In the genomic region with DNA sequence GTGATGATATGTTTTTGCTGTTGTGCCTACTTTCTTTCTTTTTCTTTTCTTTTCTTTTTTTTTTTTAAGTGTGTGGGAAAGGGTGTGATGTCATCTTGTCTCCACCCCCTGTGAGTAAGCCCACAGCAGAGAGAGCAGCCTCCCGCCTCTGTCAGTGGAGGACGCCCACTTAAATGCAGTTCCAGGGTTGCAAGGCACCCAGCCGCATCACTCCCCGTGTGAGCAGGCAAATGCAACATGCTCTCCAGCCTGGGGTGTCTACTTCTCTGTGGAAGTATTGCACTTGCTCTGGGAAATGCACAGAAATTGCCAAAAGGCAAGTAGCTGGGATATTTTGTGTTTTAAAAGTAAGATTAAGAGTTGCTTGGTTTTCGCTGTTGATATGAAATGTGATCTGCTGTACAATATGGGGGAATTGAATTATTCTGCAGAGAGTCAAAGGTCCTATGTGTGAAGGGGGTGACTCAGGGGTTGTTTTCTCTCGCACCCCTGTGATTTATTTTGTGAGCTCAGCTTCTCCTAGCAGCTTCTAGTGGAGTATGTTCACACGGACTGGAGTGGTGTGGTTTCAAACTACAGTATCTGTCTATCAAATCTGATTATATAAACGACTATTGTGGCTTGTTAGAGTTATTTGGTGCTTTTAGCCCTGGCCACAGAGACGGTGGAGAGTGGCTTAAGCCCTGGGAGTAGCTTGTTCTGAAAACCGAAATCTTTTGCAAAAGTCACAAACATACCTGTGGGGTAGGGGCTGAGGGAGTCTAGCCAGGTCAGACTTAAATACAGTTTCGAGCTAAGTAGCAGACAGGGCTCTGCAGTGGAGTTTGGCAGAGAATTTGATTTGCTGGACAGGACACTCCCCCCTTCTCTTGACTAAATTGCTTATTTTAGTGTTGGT, we compare ENCODE assay signal across 8 mouse cellular contexts. TPM values are rescaled to one million over a fixed set of nuclear protein-coding genes. Genes with fewer than 3 reads are reported as not detected.
DNase-seq lines count a peak whose midpoint lies in the region; ATAC-seq and TF ChIP-seq lines count a peak whose summit lies in the region.

A gene (plus strand): TSS at position 202 of the 898 bp plus-strand sequence.

- no peak for DNase-seq in cerebellum, postnatal 14 days
- peak; percentile 34 for DNase-seq in embryo, embryonic 11 days
- DNase-seq in layer of hippocampus, adult 9-11 months: peak; percentile 44
- peak; percentile 51 for DNase-seq in lung, postnatal 25 days (ENCODE audit: low spot score)

- no peaks in the 10 kb centered on the region for H3K9me3 ChIP-seq in heart, embryonic 12.5 days (replicated peaks)

- H3K4me1 ChIP-seq in heart, embryonic 12.5 days (replicated peaks): 0 out of 2 replicates have a peak, but pooled peaks cover 3% of the 10 kb centered on the region
- H3K4me1 ChIP-seq in testis, adult 2 months (ENCODE audit: control insufficient read depth, insufficient read depth, low read length): no peaks in the 10 kb centered on the region; the same call in 1 of the 2 replicates

- no peak for TF ChIP-seq CTCF in testis, adult 2 months (IDR thresholded peaks at IDR 0.05; ENCODE audit: control insufficient read depth, insufficient read depth, insufficient replicate concordance, low read depth, low read length)

- H3K27ac ChIP-seq in heart, embryonic 12.5 days (ENCODE audit: poor library complexity, severe bottlenecking): no peak within 1 kb of the TSS
- peak within 1 kb of the TSS; percentile 49 for H3K27ac ChIP-seq in testis, adult 2 months (ENCODE audit: control insufficient read depth, insufficient read depth, low read depth, low read length)

- ATAC-seq in cerebellum, adult (ENCODE audit: insufficient number of reproducible peaks, low FRiP score, low TSS enrichment): 0 out of 2 replicates have a peak, but pooled peaks have one; percentile 10
- ATAC-seq in heart, embryonic 12.5 days (ENCODE audit: insufficient number of reproducible peaks, low FRiP score): no peak
- ATAC-seq in granulocyte monocyte progenitor cell, adult 5-6 weeks (replicated peaks; ENCODE audit: poor library complexity, severe bottlenecking): no peak

- H3K36me3 ChIP-seq in heart, embryonic 12.5 days: no peaks in the 10 kb centered on the region
- no peaks in the 10 kb centered on the region for H3K36me3 ChIP-seq in testis, adult 2 months (ENCODE audit: control insufficient read depth, insufficient read depth, low read length)

- 46% methylated on average over 11 of the region's 11 CpGs for WGBS in heart, embryonic 12.5 days

- no peaks in the 10 kb centered on the region for H3K27me3 ChIP-seq in heart, embryonic 12.5 days (replicated peaks)
- H3K27me3 ChIP-seq in testis, adult 2 months (ENCODE audit: control insufficient read depth, insufficient read depth, low read length): no peaks in the 10 kb centered on the region

- peak; percentile 15; the same call in 1 of the 2 replicates for TF ChIP-seq POLR2A in testis, adult 2 months (IDR thresholded peaks at IDR 0.05; ENCODE audit: control insufficient read depth, low read depth, low read length)

- peak within 1 kb of the TSS; percentile 32 for H3K4me2 ChIP-seq in heart, embryonic 12.5 days

- H3K4me3 ChIP-seq in heart, embryonic 12.5 days: peak within 1 kb of the TSS; percentile 19
- H3K4me3 ChIP-seq in testis, adult 2 months (ENCODE audit: control insufficient read depth, low read depth, low read length): peak within 1 kb of the TSS; percentile 51

- no peak within 1 kb of the TSS for H3K9ac ChIP-seq in heart, embryonic 12.5 days

RNA-seq across cellular contexts. Expression of the gene that starts here (rescaled TPM):
- 0.45 and 0.59 TPM in 2 replicates for polyA plus RNA-seq in heart, embryonic 12.5 days (2016; fragmentation: Nextera tagmentation; extraction: Ambion mirVana)
- polyA plus RNA-seq in testis, adult 2 months (2012; rRNA removed): 0.79 and 1.0 TPM in 2 replicates
- total RNA-seq in granulocyte monocyte progenitor cell, adult 5-6 weeks (2014; fragmentation: Nextera tagmentation): not detected in 2 replicates
- total RNA-seq in granulocyte monocyte progenitor cell, adult 5-6 weeks (2017): not detected in 2 replicates

Comparison
In these comparisons a context has a peak if more than half of its experiments do, and no peak if none do; other contexts are left out.
1. DNase-seq: peak in embryo, embryonic 11 days (single experiment), layer of hippocampus, adult 9-11 months (single experiment) and lung, postnatal 25 days (single experiment); none in cerebellum, postnatal 14 days (0 of 2).